Mouse (Mus musculus) lung, postnatal 0 days (tissue): ENCODE data around the gene Gna11. TPM values are rescaled to one million over a fixed set of nuclear protein-coding genes. Genes with fewer than 3 reads are reported as not detected.

Experiments used
- ATAC-seq: fragments of 200-750 bp; cut with Nextera tagmentation; 2 replicates; pipeline ENCODE4 v1.8.0; 2017; ENCODE audit warnings: moderate library complexity
- DNase-seq: peaks from one replicate; pipeline ENCODE4 v3.0.0-alpha.2; 2016; ENCODE audit warnings: low spot score
- H3K27ac ChIP-seq: fragments of 300-500 bp; sonication (generic); 2 replicates; pipeline ENCODE4 v1.5.1; 2014; ENCODE audit warnings: antibody characterized with exemption, mild to moderate bottlenecking, low read length, mixed read lengths
- H3K27me3 ChIP-seq: fragments of 300-500 bp; sonication (generic); replicated peaks from 2 replicates; pipeline ENCODE4 v1.6.1; 2014; ENCODE audit warnings: low read length, mixed read lengths; ENCODE audit not compliant: insufficient read depth
- H3K36me3 ChIP-seq: fragments of 300-500 bp; sonication (generic); 2 replicates; pipeline ENCODE4 v1.6.1; 2014; ENCODE audit warnings: low read length, mixed read lengths; ENCODE audit not compliant: insufficient read depth
- H3K4me1 ChIP-seq: fragments of 300-500 bp; sonication (generic); 2 replicates; pipeline ENCODE4 v1.6.1; 2014; ENCODE audit warnings: antibody characterized with exemption, low read depth, low read length, mixed read lengths; ENCODE audit not compliant: insufficient read depth
- H3K4me2 ChIP-seq: fragments of 300-500 bp; sonication (generic); replicated peaks from 2 replicates; pipeline ENCODE4 v1.6.1; 2014; ENCODE audit warnings: low read depth, mild to moderate bottlenecking, low read length, moderate library complexity, mixed read lengths
- H3K4me3 ChIP-seq: fragments of 300-500 bp; sonication (generic); 2 replicates; pipeline ENCODE4 v1.5.1; 2014; ENCODE audit warnings: low read depth, low read length
- H3K9ac ChIP-seq: fragments of 300-500 bp; sonication (generic); replicated peaks from 2 replicates; pipeline ENCODE4 v1.6.1; 2014; ENCODE audit warnings: low read depth, mild to moderate bottlenecking
- H3K9me3 ChIP-seq: fragments of 300-500 bp; sonication (generic); 2 replicates; pipeline ENCODE4 v1.6.1; 2016; ENCODE audit warnings: low read length, mixed read lengths
- CTCF ChIP-seq: IDR thresholded peaks from 2 replicates; pipeline ENCODE4 v1.5.1; 2016; ENCODE audit warnings: antibody characterized with exemption, mild to moderate bottlenecking
- EP300 ChIP-seq: IDR thresholded peaks from 2 replicates; pipeline ENCODE4 v1.6.1; 2016; ENCODE audit warnings: antibody characterized with exemption, mild to moderate bottlenecking, control low read depth
- WGBS: fragments of 180-500 bp; shearing (Covaris S2); extraction: QIAGEN DNeasy Blood & Tissue Kit; methylation state at CpG from one replicate; pipeline ENCODE4 v1.1.7; 2014; 5-methylcytosine and 5-hydroxymethylcytosine counted together
- polyA plus RNA-seq: library from polyadenylated mRNA; unstranded; fragments of >200 nt; fragmentation: Nextera tagmentation; extraction: Ambion mirVana; gene quantifications from 2 replicates; pipeline ENCODE4 v1.2.1, GENCODE M21; 2015

Gene Gna11
- polyA plus RNA-seq, 1 experiment from 2014 or later: 62.5 TPM

DNA sequence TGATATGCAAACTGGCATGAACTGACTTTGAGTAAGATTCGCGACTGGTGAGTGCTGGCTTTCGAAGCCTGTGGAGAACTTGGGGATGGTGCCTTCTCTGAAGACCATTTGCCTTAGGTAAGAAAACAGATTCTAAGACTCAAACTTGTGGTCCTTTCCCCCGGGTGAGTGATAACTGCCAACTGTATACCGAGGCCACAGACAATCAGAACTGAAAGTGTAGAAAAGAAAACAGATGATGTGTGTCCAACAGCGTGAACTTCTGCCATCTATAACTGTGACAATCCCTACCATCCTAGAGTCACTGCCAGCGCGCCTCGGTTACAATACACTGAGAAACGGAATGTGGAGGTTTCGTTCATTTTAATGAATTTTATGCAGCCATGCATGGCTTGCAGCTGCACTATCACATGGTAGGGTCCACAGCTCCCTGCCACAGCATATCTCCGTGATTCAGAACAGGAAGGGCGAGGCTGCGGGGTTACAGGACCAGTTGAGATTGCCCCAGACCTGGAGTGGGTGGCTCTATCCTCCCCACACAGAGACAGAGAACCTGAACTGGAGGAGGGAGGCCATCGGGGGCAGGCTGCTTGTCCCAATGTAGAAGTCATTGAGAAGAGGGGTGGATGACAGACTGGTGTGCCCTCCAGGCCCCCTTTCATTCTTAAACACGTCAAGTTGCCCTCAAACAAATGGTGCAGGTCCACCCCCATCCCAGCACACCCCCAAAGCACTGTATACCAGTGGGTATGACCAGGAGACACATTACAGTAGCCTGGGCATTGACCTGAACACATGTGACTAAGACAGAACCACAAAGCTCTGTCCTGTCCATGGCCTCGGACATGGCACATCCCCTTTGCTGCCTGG is 47.4 kb downstream of the Gna11 start:
- Histone ChIP-seq H3K4me3 (peak overlapping the region; percentile 16), H3K27ac (0 out of 2 replicates have a peak overlapping the region, but pooled peaks have one; percentile 9), H3K9ac (no peak overlapping the region), H3K36me3 (no peaks in the 10 kb centered on the region), H3K4me2 (peak overlapping the region; percentile 86), H3K4me1 (peaks cover 13% of the 10 kb centered on the region; the same call in 1 of the 2 replicates), H3K9me3 (no peaks in the 10 kb centered on the region), H3K27me3 (no peaks in the 10 kb centered on the region)
- 74% methylated on average over 17 of the region's 17 CpGs for WGBS
- ATAC-seq: no peak
- TF ChIP-seq CTCF (no peak), EP300 (no peak)
- DNase-seq: no peak

- no peak overlapping the region for H3K9ac ChIP-seq
- peaks cover 13% of the 10 kb centered on the region; the same call in 1 of the 2 replicates for H3K4me1 ChIP-seq
- H3K4me3 ChIP-seq: peak overlapping the region; percentile 74; the same call in 1 of the 2 replicates
- H3K27me3 ChIP-seq: no peaks in the 10 kb centered on the region
- WGBS: 27% methylated on average over 4 of the region's 4 CpGs
- DNase-seq (no peak), ATAC-seq (no peak)
- no peaks in the 10 kb centered on the region for H3K36me3 ChIP-seq
- H3K9me3 ChIP-seq: no peaks in the 10 kb centered on the region
- H3K27ac ChIP-seq: no peak overlapping the region
- H3K4me2 ChIP-seq: peak overlapping the region; percentile 86
- TF ChIP-seq CTCF (no peak), EP300 (no peak)
Observed at GRCm38 (mm10) chr10:81496969-81497368, 48.0 kb downstream of the Gna11 start.

DNA sequence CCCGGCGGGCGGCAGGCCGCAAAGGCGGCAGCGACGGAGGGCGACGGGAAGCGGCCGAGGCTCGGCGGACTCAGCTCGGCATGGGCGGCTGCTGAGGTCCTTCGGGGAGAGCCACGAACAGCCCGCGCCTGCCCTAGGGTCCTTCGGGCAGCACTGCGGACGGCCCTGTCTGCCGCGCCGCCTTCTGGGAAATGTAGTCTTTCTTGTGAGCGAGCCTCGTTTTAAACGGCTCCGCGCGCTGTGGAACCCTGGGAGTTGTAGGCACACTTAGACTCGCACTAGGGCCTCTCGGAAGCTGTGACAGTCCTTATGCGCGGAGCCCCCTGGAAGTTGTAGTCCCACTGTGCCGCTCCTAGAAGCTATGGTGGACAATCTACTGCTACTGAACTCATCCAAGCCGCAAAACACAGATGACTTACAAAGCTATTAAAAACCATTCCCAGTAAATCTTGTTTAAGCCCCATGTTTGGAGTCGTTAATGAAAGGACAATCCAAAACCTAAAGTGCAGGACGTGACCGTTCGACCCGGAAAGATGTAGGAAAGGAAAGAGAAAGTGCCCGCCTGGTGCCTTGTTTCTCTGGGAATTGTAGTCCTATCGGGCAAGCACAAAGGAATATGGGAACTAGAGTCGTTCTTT is 48.6 kb downstream of the Gna11 start, which contains the start of gene Ncln:
TSS of gene Ncln (minus strand) at position 129 of the 638 bp plus-strand sequence.
- DNase-seq (peak; percentile 100), ATAC-seq (peak; percentile 97)
- Histone ChIP-seq H3K4me1 (peaks cover 13% of the 10 kb centered on the region; the same call in 1 of the 2 replicates), H3K27ac (peak within 1 kb of the TSS; percentile 66; the same call in 1 of the 2 replicates), H3K36me3 (no peaks in the 10 kb centered on the region), H3K27me3 (no peaks in the 10 kb centered on the region), H3K4me2 (peak within 1 kb of the TSS; percentile 86), H3K9ac (peak within 1 kb of the TSS; percentile 80), H3K4me3 (peak within 1 kb of the TSS; percentile 74), H3K9me3 (no peaks in the 10 kb centered on the region)
- TF ChIP-seq CTCF: peak; percentile 22; the same call in 1 of the 2 replicates
- TF ChIP-seq EP300: peak; percentile 53; the same call in 1 of the 2 replicates
- WGBS: under 1% methylated on average over 43 of the region's 45 CpGs

GRCm38 (mm10) chr10:81495616-81496263 is 49.2 kb downstream of the Gna11 start:
- Histone ChIP-seq H3K27me3 (no peaks in the 10 kb centered on the region), H3K9me3 (no peaks in the 10 kb centered on the region), H3K4me2 (peak overlapping the region; percentile 86), H3K4me3 (peak overlapping the region; percentile 74), H3K4me1 (peaks cover 13% of the 10 kb centered on the region; the same call in 1 of the 2 replicates), H3K36me3 (peaks cover 5% of the 10 kb centered on the region; the same call in 1 of the 2 replicates), H3K27ac (peak overlapping the region; percentile 66; the same call in 1 of the 2 replicates), H3K9ac (peak overlapping the region; percentile 80)
- ATAC-seq (peak; percentile 11), DNase-seq (peak; percentile 55)
- WGBS: 1% methylated on average over 37 of the region's 41 CpGs
- TF ChIP-seq CTCF (no peak), EP300 (no peak)

DNA sequence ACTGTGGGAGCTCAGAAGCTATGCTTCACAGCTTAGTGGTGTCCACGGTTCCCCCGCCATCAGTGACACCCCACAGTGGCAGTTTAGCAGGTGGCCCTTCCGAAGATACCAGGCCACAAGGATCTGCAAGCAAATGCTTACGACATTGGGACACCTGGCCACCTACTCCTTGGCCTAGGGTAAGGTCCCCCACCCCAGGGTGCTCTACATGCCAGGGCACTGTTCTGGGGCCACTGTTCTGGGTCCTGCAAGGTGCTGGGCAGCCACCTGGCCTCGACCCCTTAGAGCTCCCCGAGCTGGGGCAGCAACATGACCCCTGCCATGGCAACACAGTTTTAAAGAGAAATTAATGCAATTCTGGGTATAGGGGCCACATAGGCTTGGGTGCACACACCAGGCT is 49.8 kb downstream of the Gna11 start:
- peak overlapping the region; percentile 74 for H3K4me3 ChIP-seq
- TF ChIP-seq CTCF (no peak), EP300 (no peak)
- no peak for DNase-seq

More for the DNA sequence above, 49.8 kb downstream of the Gna11 start:
- Histone ChIP-seq H3K4me2 (peak overlapping the region; percentile 86), H3K36me3 (peaks cover 10% of the 10 kb centered on the region), H3K27me3 (no peaks in the 10 kb centered on the region), H3K4me1 (peaks cover 13% of the 10 kb centered on the region; the same call in 1 of the 2 replicates), H3K9ac (peak overlapping the region; percentile 80), H3K9me3 (no peaks in the 10 kb centered on the region), H3K27ac (no peak overlapping the region)
- 61% methylated on average over 6 of the region's 6 CpGs for WGBS
- no peak for ATAC-seq
